Mouse (Mus musculus) CH12.LX (cell line): ENCODE measurements around the gene Ist1.
A peak's percentile ranks its signal among the peaks of the same experiment; 100 is the strongest.

ENCODE experiments used
- SIN3A ChIP-seq: IDR thresholded peaks from 2 replicates; pipeline ENCODE4 v1.6.1; 2012; ENCODE audit warnings: low read length, improper control_type of control experiment, inconsistent platforms
- SMC3 ChIP-seq: IDR thresholded peaks from 2 replicates; pipeline ENCODE4 v1.6.1; 2011; ENCODE audit warnings: low read depth, low read length, improper control_type of control experiment
- TCF12 ChIP-seq: IDR thresholded peaks from 2 replicates; pipeline ENCODE4 v1.6.1; 2014; ENCODE audit warnings: low read depth, mild to moderate bottlenecking, inconsistent platforms, low read length, improper control_type of control experiment

GRCm38 (mm10) chr8:109736819-109737218 is 43.8 kb upstream of the Ist1 start:
- TF ChIP-seq SMC3 (no peak), SIN3A (peak; percentile 63; the same call in 1 of the 2 replicates), TCF12 (no peak)
